Mouse (Mus musculus): ENCODE data around the gene Upk2.

The Upk2 gene

GRCm38 (mm10) chr9:44411601-44412130, 43.1 kb downstream of the Upk2 start:
- DNase-seq (ENCODE audit: inconsistent age in 2 of 2, low spot score in 1 of 2), result no peak

GRCm38 (mm10) chr9:44410647-44411336, 44.0 kb downstream of the Upk2 start:
- DNase-seq (ENCODE audit: inconsistent age in 2 of 2, low spot score in 1 of 2), result peak in 1 of 2 experiments; percentile 32

- DNase-seq (ENCODE audit: inconsistent age in 2 of 2, low spot score in 1 of 2), result peak in 1 of 2 experiments; percentile 35
Observed at GRCm38 (mm10) chr9:44408693-44409092, 46.1 kb downstream of the Upk2 start.

GRCm38 (mm10) chr9:44407752-44408097, 47.1 kb downstream of the Upk2 start:
- DNase-seq (ENCODE audit: inconsistent age in 2 of 2, low spot score in 1 of 2), result no peak

- peak; percentile 93 to 98 for DNase-seq (ENCODE audit: inconsistent age in 2 of 2, low spot score in 1 of 2)
Observed at GRCm38 (mm10) chr9:44406906-44407751, 47.6 kb downstream of the Upk2 start, which contains the start of the genes Rps25 and Trappc4. Gene Rps25 (plus strand): TSS chr9:44407139. Gene Trappc4 (minus strand): TSS chr9:44407600.

GRCm38 (mm10) chr9:44405011-44405410, 49.8 kb downstream of the Upk2 start:
- DNase-seq (ENCODE audit: inconsistent age in 2 of 2, low spot score in 1 of 2), result no peak

Data from adrenal gland, adult (tissue).